ENCODE assay signal across 9 mouse cellular contexts in the genomic region with DNA sequence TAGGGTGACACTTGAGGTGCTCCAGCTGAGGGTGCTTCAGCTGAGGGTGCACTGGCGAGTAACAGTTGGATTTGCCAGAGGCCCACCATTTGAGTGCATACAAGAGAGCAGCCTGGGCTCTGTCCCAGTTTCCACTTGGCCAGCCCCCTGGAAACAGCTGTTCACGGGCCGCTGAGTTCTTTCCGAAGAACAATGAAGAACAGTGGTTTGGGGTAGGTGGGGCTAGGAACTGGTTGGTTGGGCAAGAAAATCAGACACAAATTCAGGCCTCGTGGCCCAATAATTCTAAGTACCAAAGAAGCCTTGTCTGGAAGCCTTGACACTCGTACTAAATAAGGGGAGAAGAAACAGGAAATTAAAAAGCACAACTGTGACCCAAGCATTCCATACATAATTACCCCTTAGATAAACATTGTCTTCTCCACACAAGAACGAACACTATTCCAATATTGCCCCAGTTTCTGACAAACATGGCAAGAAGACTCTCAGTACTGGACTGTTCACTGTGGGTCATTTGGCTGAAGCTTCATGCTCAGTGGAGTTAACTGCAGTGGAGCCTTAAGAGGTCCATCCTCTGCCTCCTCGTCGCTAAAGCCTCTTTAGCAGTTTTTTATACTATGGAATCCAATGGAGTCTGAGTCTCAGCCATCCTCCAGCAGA.
A peak's percentile ranks its signal among the peaks of the same experiment; 100 is the strongest.
DNase-seq lines count a peak whose midpoint lies in the region; ATAC-seq and TF ChIP-seq lines count a peak whose summit lies in the region.
"Had no signal": no experiment of that assay in that cellular context is flagged by ENCODE, and none has a peak within 500 bp of the region (broad histone marks: within the 10 kb centered on the region; RNA-seq: fewer than 3 reads in every experiment).

No protein-coding gene starts in this region.

- H3K36me3 ChIP-seq in heart, embryonic 11.5 days (ENCODE audit: control insufficient read depth, insufficient read depth, low read length): no peaks in the 10 kb centered on the region
- H3K36me3 ChIP-seq in heart, adult 2 months (ENCODE audit: control insufficient read depth, insufficient read depth, low read length): no peaks in the 10 kb centered on the region
- H3K36me3 ChIP-seq in kidney, postnatal 0 days (ENCODE audit: insufficient read depth, low read length): no peaks in the 10 kb centered on the region
- H3K36me3 ChIP-seq: liver, embryonic 12.5 days had no signal

- DNase-seq in heart, adult 11 months: peak; percentile 95
- peak; percentile 46 to 49 for DNase-seq in heart, adult 2 months
- DNase-seq in kidney, postnatal 0 days (ENCODE audit: low spot score): peak; percentile 72
- peak; percentile 53 for DNase-seq in lung, postnatal 14 days
- DNase-seq in ovary, postnatal 36 days (ENCODE audit: low spot score): no peak
- no peak for DNase-seq in layer of hippocampus, adult 2 months (ENCODE audit: low spot score in 2 of 2)
- DNase-seq in left cerebral cortex, postnatal 14 days (ENCODE audit: low spot score in 2 of 2): no peak

- H3K9ac ChIP-seq in heart, embryonic 11.5 days (ENCODE audit: low read depth, low read length): no peak overlapping the region
- H3K9ac ChIP-seq in heart, adult 2 months (ENCODE audit: low read depth, low read length): no peak overlapping the region
- no peak overlapping the region for H3K9ac ChIP-seq in kidney, postnatal 0 days (ENCODE audit: low read depth, low read length)
- H3K9ac ChIP-seq: liver, embryonic 12.5 days had no signal

- 72% methylated on average over 9 of the region's 9 CpGs for WGBS in heart, embryonic 11.5 days (ENCODE audit: insufficient replicate concordance)
- 48% methylated on average over 9 of the region's 9 CpGs for WGBS in heart, adult 2 months
- 29% methylated on average over 9 of the region's 9 CpGs for WGBS in kidney, postnatal 0 days

- TF ChIP-seq POLR2A in heart, adult 2 months (IDR thresholded peaks at IDR 0.05; ENCODE audit: insufficient read depth, low read depth, low read length): no peak

- no peak for TF ChIP-seq EP300 in heart, adult 2 months (IDR thresholded peaks at IDR 0.05; ENCODE audit: insufficient read depth, low read depth, low read length)

- TF ChIP-seq CTCF in heart, adult 2 months (IDR thresholded peaks at IDR 0.05): no peak
- no peak for TF ChIP-seq CTCF in kidney, postnatal 0 days (IDR thresholded peaks at IDR 0.05; ENCODE audit: low read depth)
- no peak for TF ChIP-seq CTCF in layer of hippocampus, adult 2 months (conservative IDR thresholded peaks at IDR 0.05)

- H3K4me1 ChIP-seq in heart, embryonic 11.5 days (ENCODE audit: control insufficient read depth, insufficient read depth, low read length): no peaks in the 10 kb centered on the region
- peaks cover 5% of the 10 kb centered on the region for H3K4me1 ChIP-seq in heart, adult 2 months (ENCODE audit: control insufficient read depth, insufficient read depth, low read length)
- peaks cover 8% of the 10 kb centered on the region; the same call in 1 of the 2 replicates for H3K4me1 ChIP-seq in kidney, postnatal 0 days (replicated peaks; ENCODE audit: insufficient read depth, low read length)
- H3K4me1 ChIP-seq: liver, embryonic 12.5 days had no signal

- no peaks in the 10 kb centered on the region for H3K9me3 ChIP-seq in heart, embryonic 11.5 days (replicated peaks; ENCODE audit: control insufficient read depth, low read length)
- H3K9me3 ChIP-seq in kidney, postnatal 0 days (replicated peaks; ENCODE audit: low read length): no peaks in the 10 kb centered on the region
- H3K9me3 ChIP-seq: liver, embryonic 12.5 days had no signal

- no peaks in the 10 kb centered on the region for H3K79me2 ChIP-seq in heart, adult 2 months (replicated peaks; ENCODE audit: control insufficient read depth, insufficient read depth, low read length)

- H3K27me3 ChIP-seq in heart, embryonic 11.5 days (ENCODE audit: control insufficient read depth, insufficient read depth, low read length): no peaks in the 10 kb centered on the region
- H3K27me3 ChIP-seq in heart, adult 2 months (ENCODE audit: control insufficient read depth, insufficient read depth, low read length): no peaks in the 10 kb centered on the region
- H3K27me3 ChIP-seq in kidney, postnatal 0 days (ENCODE audit: insufficient read depth, low read length): no peaks in the 10 kb centered on the region
- H3K27me3 ChIP-seq: liver, embryonic 12.5 days had no signal

- no peak overlapping the region for H3K4me3 ChIP-seq in heart, embryonic 11.5 days (ENCODE audit: low read depth, low read length)
- H3K4me3 ChIP-seq in heart, adult 2 months: no peak overlapping the region
- H3K4me3 ChIP-seq in kidney, postnatal 0 days (replicated peaks; ENCODE audit: low read depth, low read length): no peak overlapping the region
- H3K4me3 ChIP-seq in layer of hippocampus, adult 2 months: no peak overlapping the region
- H3K4me3 ChIP-seq: liver, embryonic 12.5 days had no signal

- no peak overlapping the region for H3K27ac ChIP-seq in heart, embryonic 11.5 days (ENCODE audit: low read depth, low read length)
- no peak overlapping the region for H3K27ac ChIP-seq in heart, adult 2 months
- no peak overlapping the region for H3K27ac ChIP-seq in kidney, postnatal 0 days
- H3K27ac ChIP-seq in layer of hippocampus, adult 2 months: no peak overlapping the region
- H3K27ac ChIP-seq: liver, embryonic 12.5 days had no signal

- ATAC-seq in heart, embryonic 11.5 days (replicated peaks; ENCODE audit: insufficient number of reproducible peaks, low FRiP score, low TSS enrichment): no peak
- ATAC-seq in kidney, postnatal 0 days (replicated peaks; ENCODE audit: low FRiP score, low read depth): 0 out of 2 replicates have a peak, but pooled peaks have one; percentile 33
- ATAC-seq: liver, embryonic 12.5 days had no signal

- intact Hi-C loops in heart, adult 2 months (cut with DNase I): no loop called here
- intact Hi-C loops in left cerebral cortex, postnatal 14 days (cut with DNase I): no loop called here

- H3K4me2 ChIP-seq in heart, embryonic 11.5 days: no peak overlapping the region
- H3K4me2 ChIP-seq in kidney, postnatal 0 days (ENCODE audit: low read length): no peak overlapping the region
- H3K4me2 ChIP-seq: liver, embryonic 12.5 days had no signal

Comparison
In these comparisons a context has a peak if more than half of its experiments do, and no peak if none do; other contexts are left out.
1. DNase-seq: peak in heart, adult 11 months (single experiment), heart, adult 2 months (2 of 2), kidney, postnatal 0 days (single experiment) and lung, postnatal 14 days (single experiment); none in ovary, postnatal 36 days (single experiment), layer of hippocampus, adult 2 months (0 of 2) and left cerebral cortex, postnatal 14 days (0 of 2).